Mouse (Mus musculus): ENCODE results near the gene Angptl3. TPM values are rescaled to one million over a fixed set of nuclear protein-coding genes. Genes with fewer than 3 reads are reported as not detected.

Angptl3 gene
- under 1 TPM in 1 of 2 experiments, not detected in 1; 0.71 TPM for total RNA-seq (2021)

- DNase-seq (ENCODE audit: extremely low spot score in 1 of 2, low spot score in 1 of 2), result no peak
Measured at GRCm38 (mm10) chr4:99030686-99031085, at the start of gene Angptl3. Angptl3 (plus strand) TSS chr4:99030954.

- no peak for DNase-seq (ENCODE audit: extremely low spot score in 1 of 2, low spot score in 1 of 2)
Measured at GRCm38 (mm10) chr4:98984701-98985100, 46.1 kb upstream of the Angptl3 start.

GRCm38 (mm10) chr4:98993491-98993890, 37.3 kb upstream of the Angptl3 start:
- DNase-seq (ENCODE audit: extremely low spot score in 1 of 2, low spot score in 1 of 2), result no peak

- no peak for DNase-seq (ENCODE audit: extremely low spot score in 1 of 2, low spot score in 1 of 2)
Measured at GRCm38 (mm10) chr4:99005574-99005973, 25.2 kb upstream of the Angptl3 start.

- DNase-seq (ENCODE audit: extremely low spot score in 1 of 2, low spot score in 1 of 2), result no peak
Measured at GRCm38 (mm10) chr4:99006319-99006718, 24.4 kb upstream of the Angptl3 start.

DNA sequence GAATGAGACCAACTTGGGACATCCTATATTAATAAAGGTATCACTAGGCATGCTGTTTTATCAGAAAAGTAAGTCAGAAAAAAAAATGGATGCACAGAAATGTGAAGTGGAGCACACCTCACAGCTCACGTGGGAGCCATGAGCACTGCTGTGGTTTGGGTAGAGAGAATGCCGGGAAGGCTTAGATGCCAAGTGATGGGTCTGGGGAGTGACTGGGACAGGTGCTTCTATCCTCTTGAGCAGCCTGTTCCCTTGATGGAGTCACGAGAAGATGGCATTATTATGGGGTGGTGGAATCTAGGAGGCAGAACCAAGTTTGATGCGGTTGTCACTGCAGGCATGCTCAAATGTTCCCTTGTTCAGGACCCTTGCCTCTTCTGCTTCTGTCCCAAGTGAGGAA, 19.7 kb upstream of the Angptl3 start:
- no peak for DNase-seq (ENCODE audit: extremely low spot score in 1 of 2, low spot score in 1 of 2)

DNA sequence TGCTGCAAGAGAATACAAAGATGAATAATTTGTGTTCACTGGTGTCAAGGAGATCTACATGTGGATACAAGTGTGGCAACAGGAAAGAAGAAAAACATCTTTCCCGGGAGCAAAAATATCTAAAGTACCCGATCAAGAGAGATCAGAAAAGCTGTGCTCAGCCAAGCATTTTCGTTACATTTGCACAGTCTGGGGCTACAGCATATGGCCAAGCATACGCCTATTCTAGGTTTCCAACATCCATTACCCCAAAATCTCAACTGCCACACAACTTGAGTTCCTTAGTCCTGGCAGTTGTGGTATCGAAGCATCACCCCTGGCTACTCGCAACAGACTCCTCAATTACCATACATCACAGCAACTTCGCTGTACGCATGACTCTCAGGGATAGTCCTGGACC, 8.5 kb upstream of the Angptl3 start:
- no peak for DNase-seq (ENCODE audit: extremely low spot score in 1 of 2, low spot score in 1 of 2)

GRCm38 (mm10) chr4:99028377-99028776, 2.4 kb upstream of the Angptl3 start:
- DNase-seq (ENCODE audit: extremely low spot score in 1 of 2, low spot score in 1 of 2), result no peak

- DNase-seq (ENCODE audit: extremely low spot score in 1 of 2, low spot score in 1 of 2), result no peak
Measured at GRCm38 (mm10) chr4:99032921-99033320, 2.2 kb downstream of the Angptl3 start.

DNA sequence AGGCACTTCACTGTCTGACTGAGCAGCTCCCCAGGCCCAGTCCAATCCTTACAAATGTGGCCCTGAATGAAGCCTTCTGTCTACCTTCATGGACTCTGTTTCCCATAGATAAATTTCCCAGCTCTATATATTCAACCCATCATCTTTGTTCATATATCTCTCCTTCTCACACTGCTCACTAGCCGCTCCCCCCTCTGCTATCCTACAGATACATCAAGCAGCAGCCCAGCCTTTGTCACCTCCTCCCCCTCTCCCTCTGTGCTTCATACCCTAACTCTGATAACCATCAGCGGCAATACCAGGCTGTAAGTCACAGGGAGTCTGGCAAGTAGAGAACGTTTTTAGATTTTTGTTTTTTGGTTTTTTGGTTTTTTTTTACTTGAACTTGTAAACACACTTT, 14.1 kb downstream of the Angptl3 start:
- no peak for DNase-seq (ENCODE audit: extremely low spot score in 1 of 2, low spot score in 1 of 2)

GRCm38 (mm10) chr4:99046471-99046870, 15.7 kb downstream of the Angptl3 start:
- no peak for DNase-seq (ENCODE audit: extremely low spot score in 1 of 2, low spot score in 1 of 2)

GRCm38 (mm10) chr4:99048581-99048980, 17.8 kb downstream of the Angptl3 start:
- DNase-seq (ENCODE audit: extremely low spot score in 1 of 2, low spot score in 1 of 2), result no peak

- DNase-seq (ENCODE audit: extremely low spot score in 1 of 2, low spot score in 1 of 2), result no peak
Measured at GRCm38 (mm10) chr4:99064524-99064923, 33.8 kb downstream of the Angptl3 start.

DNA sequence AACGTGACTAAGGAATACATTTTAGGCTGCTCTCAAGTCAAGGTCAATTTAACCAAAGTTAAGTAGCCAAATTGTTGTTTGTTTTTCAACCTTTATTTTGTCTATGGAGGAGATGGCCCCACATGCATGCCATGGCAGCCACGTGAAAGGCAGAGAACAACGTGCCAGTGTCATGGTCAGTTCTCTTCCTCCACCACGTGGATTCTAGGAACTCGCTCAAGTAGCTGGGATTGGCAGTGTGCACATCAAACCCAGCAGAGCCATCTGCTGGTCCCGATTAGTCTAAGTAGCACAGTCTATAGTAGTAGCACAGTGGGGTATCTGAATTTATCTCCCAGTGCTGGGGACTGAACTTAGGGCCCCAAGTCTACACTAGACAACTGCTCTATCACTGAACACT, 38.1 kb downstream of the Angptl3 start:
- DNase-seq (ENCODE audit: extremely low spot score in 1 of 2, low spot score in 1 of 2), result no peak

DNA sequence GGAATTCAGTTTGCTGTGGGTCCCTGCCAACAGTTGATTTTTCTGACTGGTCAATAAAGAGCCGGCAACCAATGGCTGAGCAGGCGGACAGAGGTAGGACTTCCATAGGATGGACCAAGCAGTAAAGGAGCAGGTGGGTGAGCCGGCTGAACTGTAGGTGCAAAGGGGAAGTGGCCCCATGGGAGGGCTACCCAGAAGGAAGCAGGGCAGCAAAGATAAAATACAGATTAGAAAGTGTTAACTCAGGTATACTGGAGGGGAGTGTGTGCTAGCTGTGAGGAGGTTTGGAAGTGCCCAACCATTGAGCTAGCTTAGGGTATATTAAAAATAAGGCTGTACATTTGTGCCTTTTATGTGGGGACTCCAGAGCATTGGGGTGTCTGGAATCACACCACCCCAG, 47.3 kb downstream of the Angptl3 start:
- DNase-seq (ENCODE audit: extremely low spot score in 1 of 2, low spot score in 1 of 2), result no peak

GRCm38 (mm10) chr4:99081169-99081568, 50.4 kb downstream of the Angptl3 start:
- DNase-seq (ENCODE audit: extremely low spot score in 1 of 2, low spot score in 1 of 2), result no peak

DNA sequence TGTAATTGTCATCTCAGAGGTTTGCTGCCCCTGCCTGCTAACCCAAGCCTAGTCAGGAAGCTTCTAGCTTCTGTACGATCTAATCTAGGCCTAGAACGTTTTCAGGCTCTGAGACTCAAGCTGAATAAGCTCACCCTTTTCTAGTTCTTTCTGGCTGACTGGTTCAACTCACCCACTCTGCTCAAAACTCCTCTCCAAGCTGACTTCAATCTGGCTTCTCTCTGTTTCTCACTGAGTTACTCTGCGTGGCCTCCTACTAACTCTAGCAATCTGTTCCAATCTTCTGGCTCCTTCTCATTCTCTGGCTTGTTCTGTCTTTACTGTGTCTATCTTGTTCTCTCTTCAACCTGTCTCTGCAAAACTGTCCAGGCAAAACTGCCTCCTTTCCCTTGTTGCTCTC, 53.1 kb downstream of the Angptl3 start:
- DNase-seq (ENCODE audit: extremely low spot score in 1 of 2, low spot score in 1 of 2), result no peak

DNA sequence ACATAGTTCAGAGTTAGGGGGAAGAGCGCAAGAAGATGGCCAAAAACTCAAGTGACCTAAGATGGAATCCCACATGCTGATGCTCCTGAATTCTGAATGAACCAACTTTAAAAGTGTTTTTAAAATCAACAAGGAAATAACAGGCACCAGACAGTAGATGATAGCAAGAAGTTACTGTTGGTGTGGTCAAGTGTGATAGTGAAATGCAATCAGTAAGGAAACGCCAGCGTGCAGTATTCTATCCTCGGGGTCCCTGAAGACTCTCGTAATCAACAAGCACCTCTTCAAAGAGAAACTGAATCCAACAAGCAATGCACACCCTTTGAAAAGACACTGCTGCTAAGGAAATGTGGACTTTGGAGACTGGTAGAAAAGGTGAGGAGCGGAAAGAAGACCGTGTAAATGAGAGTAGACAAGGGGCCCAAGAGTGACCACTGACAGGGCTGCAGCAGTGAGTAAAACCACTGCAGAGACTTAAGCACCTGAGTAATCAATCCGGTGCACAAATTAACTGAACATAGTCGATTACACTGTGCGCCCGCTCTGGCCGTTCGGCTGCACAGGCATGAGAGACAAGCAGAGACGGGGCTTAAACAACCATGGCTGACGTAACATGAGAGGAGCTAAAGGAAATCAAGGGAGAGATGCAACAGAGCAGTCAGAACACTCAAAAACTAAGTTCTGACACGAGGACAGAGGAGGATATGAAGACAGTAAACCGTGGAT, 57.2 kb downstream of the Angptl3 start:
- DNase-seq (ENCODE audit: extremely low spot score in 1 of 2, low spot score in 1 of 2), result no peak

GRCm38 (mm10) chr4:99091151-99091701, 60.5 kb downstream of the Angptl3 start:
- DNase-seq (ENCODE audit: extremely low spot score in 1 of 2, low spot score in 1 of 2), result no peak

DNA sequence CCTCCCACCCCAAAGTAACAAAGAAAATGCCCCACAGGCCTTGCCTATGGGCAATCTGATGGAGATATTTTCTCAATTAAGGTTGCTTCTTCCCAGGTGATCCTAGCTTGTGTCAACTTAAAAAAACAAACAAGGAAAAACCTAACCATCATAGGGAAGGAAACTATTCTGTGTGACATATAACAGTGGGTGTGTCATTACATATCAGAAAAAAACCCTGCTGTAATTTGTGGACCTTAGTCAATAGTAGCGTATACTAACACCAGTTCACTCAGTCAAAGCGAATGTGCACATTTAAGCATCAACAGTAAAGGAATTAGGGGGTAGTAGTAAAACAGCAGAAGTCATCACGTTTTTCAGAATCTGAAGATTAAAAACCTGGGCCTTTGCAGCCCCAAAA, 61.0 kb downstream of the Angptl3 start:
- DNase-seq (ENCODE audit: extremely low spot score in 1 of 2, low spot score in 1 of 2), result no peak
